ENCODE assay signal across 10 mouse cellular contexts in the genomic region with DNA sequence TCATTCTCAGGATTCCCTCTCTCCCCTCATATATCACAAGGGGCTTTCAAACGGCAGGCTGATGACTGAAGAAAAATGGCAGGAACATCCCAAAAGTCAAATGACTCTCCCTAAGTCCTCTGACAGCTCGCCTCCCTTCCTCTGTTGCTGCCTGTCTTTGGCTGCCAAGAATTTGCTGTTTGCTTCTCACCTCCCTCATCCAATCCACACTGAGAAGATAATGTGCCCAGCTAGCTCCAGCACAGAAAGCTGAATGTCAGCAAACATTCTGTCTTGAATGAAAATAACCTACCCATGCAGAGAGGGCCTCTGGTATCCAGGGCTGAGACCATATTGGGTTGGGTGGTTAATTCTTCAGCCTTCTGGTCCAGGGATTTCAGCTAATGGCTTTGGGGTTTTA.
A peak's percentile ranks its signal among the peaks of the same experiment; 100 is the strongest.
DNase-seq lines count a peak whose midpoint lies in the region; TF ChIP-seq lines count a peak whose summit lies in the region.
"Had no signal": no experiment of that assay in that cellular context is flagged by ENCODE, and none has a peak within 500 bp of the region (broad histone marks: within the 10 kb centered on the region; RNA-seq: fewer than 3 reads in every experiment).

No protein-coding gene starts in this region.

- no peak for TF ChIP-seq POLR2A in brain, embryonic 14.5 days (IDR thresholded peaks at IDR 0.05; ENCODE audit: borderline replicate concordance, extremely low read depth, insufficient read depth, insufficient read length, poor library complexity, severe bottlenecking)

- peak; percentile 2 for DNase-seq in heart, adult 18-20 months
- no peak for DNase-seq in heart, adult 8-10 months (ENCODE audit: low spot score)
- peak; percentile 48 for DNase-seq in brain, embryonic 14.5 days (ENCODE audit: low read depth)
- peak; percentile 8 to 9 for DNase-seq in frontal cortex, postnatal 14 days (ENCODE audit: low spot score in 2 of 2)
- DNase-seq in left cerebral cortex, postnatal 4 days, result peak; percentile 3
- DNase-seq in spleen, postnatal 36 days (ENCODE audit: low spot score in 2 of 2), result no peak
- no peak for DNase-seq in thymus, postnatal 4 days
- DNase-seq: adrenal gland, postnatal 36 days; cerebellum, adult 11-12 months; kidney, postnatal 4 days had no signal

- TF ChIP-seq CTCF in brain, embryonic 14.5 days (IDR thresholded peaks at IDR 0.05; ENCODE audit: borderline replicate concordance, extremely low read depth, insufficient read depth, insufficient read length), result no peak

- intact Hi-C loops in left cerebral cortex, postnatal 4 days (cut with DNase I), result no loop called here

Comparison
In these comparisons a context has a peak if more than half of its experiments do, and no peak if none do; other contexts are left out.
1. DNase-seq: peak in heart, adult 18-20 months (2 of 2), brain, embryonic 14.5 days (single experiment), frontal cortex, postnatal 14 days (2 of 2) and left cerebral cortex, postnatal 4 days (single experiment); none in heart, adult 8-10 months (single experiment), spleen, postnatal 36 days (0 of 2) and thymus, postnatal 4 days (single experiment).